ENCODE assay signal across 10 mouse cellular contexts in the genomic region with DNA sequence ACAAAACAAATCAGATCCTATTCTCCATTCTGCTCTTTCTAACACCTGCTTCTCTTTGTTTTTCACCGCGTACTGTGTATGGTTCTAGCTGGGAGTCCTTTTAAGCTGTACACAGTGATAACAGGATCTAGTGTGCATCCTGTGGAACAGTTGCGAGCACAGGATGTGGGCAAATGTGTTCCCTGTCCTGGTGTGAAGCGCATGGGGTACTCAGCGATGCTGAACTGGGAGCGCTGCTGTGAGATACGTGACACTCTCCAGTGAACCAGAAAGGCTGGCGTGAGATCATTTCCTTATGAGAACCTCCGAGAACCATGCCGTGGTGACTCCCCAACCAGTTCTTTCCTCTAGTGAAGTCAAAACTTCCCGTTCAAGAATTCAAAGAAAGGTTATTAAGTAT.
DNase-seq lines count a peak whose midpoint lies in the region; ATAC-seq and TF ChIP-seq lines count a peak whose summit lies in the region.
"Had no signal": no experiment of that assay in that cellular context is flagged by ENCODE, and none has a peak within 500 bp of the region (broad histone marks: within the 10 kb centered on the region; RNA-seq: fewer than 3 reads in every experiment).

No protein-coding gene starts in this region.

- H3K4me3 ChIP-seq in lung, embryonic 14.5 days (ENCODE audit: low read depth, low read length): no peak overlapping the region
- no peak overlapping the region; the same call in 1 of the 2 replicates for H3K4me3 ChIP-seq in liver, embryonic 15.5 days (replicated peaks)
- H3K4me3 ChIP-seq in midbrain, embryonic 16.5 days (ENCODE audit: low read depth, low read length): no peak overlapping the region
- H3K4me3 ChIP-seq: neural tube, embryonic 13.5 days had no signal

- H3K36me3 ChIP-seq in lung, embryonic 14.5 days (ENCODE audit: insufficient read depth): no peaks in the 10 kb centered on the region
- no peaks in the 10 kb centered on the region; the same call in 1 of the 2 replicates for H3K36me3 ChIP-seq in liver, embryonic 15.5 days (replicated peaks)
- no peaks in the 10 kb centered on the region for H3K36me3 ChIP-seq in midbrain, embryonic 16.5 days (ENCODE audit: control insufficient read depth, insufficient read depth, low read length)
- H3K36me3 ChIP-seq: neural tube, embryonic 13.5 days had no signal

- no peak overlapping the region for H3K9ac ChIP-seq in lung, embryonic 14.5 days
- H3K9ac ChIP-seq in liver, embryonic 15.5 days: 0 out of 2 replicates have a peak overlapping the region, but pooled peaks have one; percentile 3
- no peak overlapping the region for H3K9ac ChIP-seq in midbrain, embryonic 16.5 days (ENCODE audit: low read depth, low read length)
- H3K9ac ChIP-seq: neural tube, embryonic 13.5 days had no signal

- no peaks in the 10 kb centered on the region for H3K4me1 ChIP-seq in lung, embryonic 14.5 days (ENCODE audit: insufficient read depth)
- H3K4me1 ChIP-seq in liver, embryonic 15.5 days (replicated peaks): peaks cover 66% of the 10 kb centered on the region
- H3K4me1 ChIP-seq in midbrain, embryonic 16.5 days (ENCODE audit: control insufficient read depth, insufficient read depth, low read length): no peaks in the 10 kb centered on the region
- H3K4me1 ChIP-seq: neural tube, embryonic 13.5 days had no signal

- 0 out of 2 replicates have a peak overlapping the region, but pooled peaks have one; percentile 12 for H3K4me2 ChIP-seq in lung, embryonic 14.5 days
- H3K4me2 ChIP-seq in liver, embryonic 15.5 days: peak overlapping the region; percentile 48
- no peak overlapping the region for H3K4me2 ChIP-seq in midbrain, embryonic 16.5 days (ENCODE audit: low read length)
- H3K4me2 ChIP-seq: neural tube, embryonic 13.5 days had no signal

- peak; percentile 24 for DNase-seq in lung, embryonic 14.5 days
- no peak for DNase-seq in lung, postnatal 14 days
- peak; percentile 77 for DNase-seq in thymus, postnatal 14 days
- no peak for DNase-seq in gastrocnemius, postnatal 25 days
- no peak for DNase-seq in ovary, postnatal 36 days (ENCODE audit: low spot score)
- DNase-seq: cerebellum, postnatal 36 days had no signal

- peak overlapping the region; percentile 42; the same call in 1 of the 2 replicates for H3K27ac ChIP-seq in lung, embryonic 14.5 days (ENCODE audit: low read depth)
- 0 out of 2 replicates have a peak overlapping the region, but pooled peaks have one; percentile 3 for H3K27ac ChIP-seq in liver, embryonic 15.5 days (replicated peaks)
- H3K27ac ChIP-seq in midbrain, embryonic 16.5 days (ENCODE audit: low read length): no peak overlapping the region

- H3K9me3 ChIP-seq in lung, embryonic 14.5 days (ENCODE audit: low read depth, low read length): no peaks in the 10 kb centered on the region
- no peaks in the 10 kb centered on the region for H3K9me3 ChIP-seq in liver, embryonic 15.5 days (replicated peaks)
- H3K9me3 ChIP-seq in midbrain, embryonic 16.5 days (replicated peaks; ENCODE audit: control insufficient read depth, low read length, poor library complexity, severe bottlenecking): no peaks in the 10 kb centered on the region
- H3K9me3 ChIP-seq: neural tube, embryonic 13.5 days had no signal

- no peak for ATAC-seq in lung, embryonic 14.5 days (ENCODE audit: insufficient read depth)
- ATAC-seq in common myeloid progenitor, adult 5-6 weeks (replicated peaks; ENCODE audit: low read depth, poor library complexity, severe bottlenecking): peak; percentile 93
- ATAC-seq in liver, embryonic 15.5 days (ENCODE audit: insufficient read depth): peak; percentile 43; the same call in 1 of the 2 replicates
- ATAC-seq in midbrain, embryonic 16.5 days: no peak

- WGBS in lung, embryonic 14.5 days: 71% methylated on average over 11 of the region's 11 CpGs
- 16% methylated on average over 11 of the region's 11 CpGs for WGBS in liver, embryonic 15.5 days (ENCODE audit: insufficient replicate concordance)
- 80% methylated on average over 11 of the region's 11 CpGs for WGBS in midbrain, embryonic 16.5 days

- H3K27me3 ChIP-seq in lung, embryonic 14.5 days (ENCODE audit: insufficient read depth, low read length): no peaks in the 10 kb centered on the region
- H3K27me3 ChIP-seq in liver, embryonic 15.5 days: no peaks in the 10 kb centered on the region
- no peaks in the 10 kb centered on the region for H3K27me3 ChIP-seq in midbrain, embryonic 16.5 days (ENCODE audit: control insufficient read depth, insufficient read depth, low read depth, low read length)
- H3K27me3 ChIP-seq: neural tube, embryonic 13.5 days had no signal

- TF ChIP-seq CTCF in lung, embryonic 14.5 days (IDR thresholded peaks at IDR 0.05; ENCODE audit: low read depth): no peak

Comparison
In these comparisons a context has a peak if more than half of its experiments do, and no peak if none do; other contexts are left out.
1. DNase-seq: peak in lung, embryonic 14.5 days (single experiment) and thymus, postnatal 14 days (single experiment); none in lung, postnatal 14 days (single experiment), gastrocnemius, postnatal 25 days (single experiment) and ovary, postnatal 36 days (single experiment).
2. ATAC-seq: peak in common myeloid progenitor, adult 5-6 weeks (single experiment) and liver, embryonic 15.5 days (single experiment); none in lung, embryonic 14.5 days (single experiment) and midbrain, embryonic 16.5 days (single experiment).